Mouse (Mus musculus): ENCODE results near the gene Gm11549.

GRCm38 (mm10) chr3:36551851-36552384, 30.3 kb upstream of the Gm11549 start:
- TF ChIP-seq TAL1 (IDR thresholded peaks at IDR 0.05; ENCODE audit: low read length) = no peak
- TF ChIP-seq GATA1 (IDR thresholded peaks at IDR 0.05; ENCODE audit: low read length) = no peak
